Mouse (Mus musculus): ENCODE data around the gene Cdc37.

GRCm38 (mm10) chr9:21184733-21185132 lies 35.0 kb upstream of the Cdc37 start:
- TF ChIP-seq POLR2A (IDR thresholded peaks at IDR 0.05; ENCODE audit: control insufficient read depth in 1 of 2, insufficient read depth in 1 of 2, low read depth in 1 of 2, low read length in 2 of 2, poor library complexity in 1 of 2) (no peak), CTCF (IDR thresholded peaks at IDR 0.05 in 2 of 3, conservative IDR thresholded peaks at IDR 0.05 in 1 of 3; ENCODE audit: control insufficient read depth in 1 of 3, insufficient read depth in 1 of 3, low read depth in 2 of 3, low read length in 3 of 3, poor library complexity in 1 of 3, severe bottlenecking in 1 of 3) (no peak), GATA1 (IDR thresholded peaks at IDR 0.05; ENCODE audit: low read depth, low read length) (no peak), USF1 (IDR thresholded peaks at IDR 0.05; ENCODE audit: low read depth, low read length) (no peak), RAD21 (IDR thresholded peaks at IDR 0.05; ENCODE audit: low read depth, low read length) (no peak), ZNF384 (IDR thresholded peaks at IDR 0.05; ENCODE audit: low read depth, low read length) (no peak)
